ENCODE assay signal across 20 mouse cellular contexts in the genomic region with DNA sequence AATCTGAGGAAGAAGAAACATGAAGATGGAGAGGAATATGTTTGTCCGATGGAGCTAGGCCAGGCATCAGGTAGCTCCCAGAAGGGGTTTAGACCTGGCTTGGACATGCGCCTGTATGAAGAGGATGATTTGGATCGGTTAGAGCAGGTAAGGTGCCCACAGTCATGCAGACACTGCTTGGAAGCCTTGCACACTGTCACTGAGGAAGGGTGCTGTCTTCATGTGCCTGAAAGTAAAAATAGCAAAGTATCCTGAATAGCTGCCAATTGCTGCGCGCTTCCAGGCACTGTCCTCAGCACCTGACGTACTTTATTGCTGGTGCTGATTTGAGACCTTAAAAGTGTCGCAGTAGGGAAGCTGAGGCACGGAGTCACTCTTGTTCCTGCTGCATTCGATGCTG. TPM values are rescaled to one million over a fixed set of nuclear protein-coding genes. Genes with fewer than 3 reads are reported as not detected.
DNase-seq lines count a peak whose midpoint lies in the region; ATAC-seq lines count a peak whose summit lies in the region.
"Had no signal": no experiment of that assay in that cellular context is flagged by ENCODE, and none has a peak within 500 bp of the region (broad histone marks: within the 10 kb centered on the region; RNA-seq: fewer than 3 reads in every experiment).

No protein-coding gene starts in this region.

- H3K4me1 ChIP-seq in kidney, embryonic 14.5 days (ENCODE audit: control insufficient read depth, insufficient read depth, low read length), result no peaks in the 10 kb centered on the region
- H3K4me1 ChIP-seq: embryonic facial prominence, embryonic 15.5 days; heart, embryonic 13.5 days; hindbrain, embryonic 12.5 days; liver, embryonic 13.5 days; megakaryocyte, embryonic 14.5 days; midbrain, embryonic 15.5 days; stomach, embryonic 15.5 days had no signal

- H3K4me2 ChIP-seq in kidney, embryonic 14.5 days (replicated peaks; ENCODE audit: low read depth, low read length), result no peak overlapping the region
- H3K4me2 ChIP-seq: embryonic facial prominence, embryonic 15.5 days; heart, embryonic 13.5 days; hindbrain, embryonic 12.5 days; liver, embryonic 13.5 days; midbrain, embryonic 15.5 days; stomach, embryonic 15.5 days had no signal

- no peak overlapping the region for H3K27ac ChIP-seq in kidney, embryonic 14.5 days (ENCODE audit: low read depth, low read length)
- H3K27ac ChIP-seq: embryonic facial prominence, embryonic 15.5 days; forebrain, embryonic 10.5 days; heart, embryonic 13.5 days; hindbrain, embryonic 12.5 days; layer of hippocampus, adult 2 months; liver, embryonic 13.5 days; midbrain, embryonic 15.5 days; stomach, embryonic 15.5 days had no signal

- no peak overlapping the region for H3K4me3 ChIP-seq in kidney, embryonic 14.5 days (ENCODE audit: low read length)
- H3K4me3 ChIP-seq: embryonic facial prominence, embryonic 15.5 days; forebrain, embryonic 10.5 days; heart, embryonic 13.5 days; hindbrain, embryonic 12.5 days; layer of hippocampus, adult 2 months; liver, embryonic 13.5 days; megakaryocyte, embryonic 14.5 days; midbrain, embryonic 15.5 days; stomach, embryonic 15.5 days had no signal

- H3K36me3 ChIP-seq in kidney, embryonic 14.5 days (ENCODE audit: control insufficient read depth, insufficient read depth, low read length), result peaks cover 62% of the 10 kb centered on the region
- H3K36me3 ChIP-seq: midbrain, embryonic 15.5 days had no signal

- no peak for ATAC-seq in kidney, embryonic 14.5 days (ENCODE audit: low FRiP score, low TSS enrichment)
- ATAC-seq: inflammation-experienced regulatory T-cells, adult 6 months; midbrain, embryonic 15.5 days had no signal

- H3K9ac ChIP-seq in kidney, embryonic 14.5 days (ENCODE audit: low read depth, low read length), result no peak overlapping the region
- H3K9ac ChIP-seq: embryonic facial prominence, embryonic 15.5 days; heart, embryonic 13.5 days; hindbrain, embryonic 12.5 days; liver, embryonic 13.5 days; midbrain, embryonic 15.5 days; stomach, embryonic 15.5 days had no signal

- no peaks in the 10 kb centered on the region for H3K27me3 ChIP-seq in kidney, embryonic 14.5 days (ENCODE audit: control insufficient read depth, insufficient read depth, low read length)
- H3K27me3 ChIP-seq: embryonic facial prominence, embryonic 15.5 days; heart, embryonic 13.5 days; hindbrain, embryonic 12.5 days; liver, embryonic 13.5 days; megakaryocyte, embryonic 14.5 days; midbrain, embryonic 15.5 days; stomach, embryonic 15.5 days had no signal

- WGBS in kidney, embryonic 14.5 days, result 95% methylated on average over 9 of the region's 9 CpGs

- DNase-seq in heart, adult 11 months, result peak; percentile 92
- no peak for DNase-seq in heart, postnatal 25 days (ENCODE audit: low spot score)
- DNase-seq in brain, adult 2 months (ENCODE audit: low read depth, low spot score), result peak; percentile 82
- DNase-seq in cerebellum, adult 18-20 months, result peak; percentile 65 to 72
- DNase-seq in cerebellum, postnatal 36 days, result peak; percentile 37 to 64
- no peak for DNase-seq in layer of hippocampus, postnatal 14 days (ENCODE audit: low spot score in 2 of 2)
- DNase-seq: adrenal gland, postnatal 10 days; liver, embryonic 13.5 days; right cerebral cortex, adult 18-20 months; spleen, adult 18-20 months had no signal

- H3K9me3 ChIP-seq in kidney, embryonic 14.5 days (ENCODE audit: control insufficient read depth, low read length), result no peaks in the 10 kb centered on the region
- H3K9me3 ChIP-seq: embryonic facial prominence, embryonic 15.5 days; forebrain, embryonic 10.5 days; heart, embryonic 13.5 days; hindbrain, embryonic 12.5 days; liver, embryonic 13.5 days; megakaryocyte, embryonic 14.5 days; midbrain, embryonic 15.5 days; stomach, embryonic 15.5 days had no signal

- intact Hi-C loops in heart, postnatal 25 days (cut with DNase I), result no loop called here

RNA-seq across cellular contexts. Expression of a gene that starts 2.8 kb away (rescaled TPM):
- total RNA-seq in heart, postnatal 25 days (2021), result 1 to 10 TPM in 1 of 2 experiments, under 1 TPM in 1; 0.56 to 1.1 TPM
- total RNA-seq in layer of hippocampus, postnatal 14 days (2021), result 1 to 10 TPM; 2.3 to 2.6 TPM
- 1.6 and 1.7 TPM in 2 replicates for polyA plus RNA-seq in kidney, embryonic 14.5 days (2014; fragmentation: Nextera tagmentation; extraction: Ambion mirVana)

RNA-seq across cellular contexts. Expression of a gene that starts 13.0 kb away (rescaled TPM):
- total RNA-seq in heart, postnatal 25 days (2021), result 100 to 1,000 TPM; 182 to 211 TPM
- 10 to 100 TPM; 35.9 to 42.5 TPM for total RNA-seq in layer of hippocampus, postnatal 14 days (2021)
- polyA plus RNA-seq in kidney, embryonic 14.5 days (2014; fragmentation: Nextera tagmentation; extraction: Ambion mirVana), result 135 and 153 TPM in 2 replicates

RNA-seq across cellular contexts. Expression of a gene that starts 57.2 kb away (rescaled TPM):
- not detected for total RNA-seq in heart, postnatal 25 days (2021)
- total RNA-seq in layer of hippocampus, postnatal 14 days (2021), result 1 to 10 TPM in 1 of 2 experiments, under 1 TPM in 1; 0.45 to 1.1 TPM
- 4.7 and 6.1 TPM in 2 replicates for polyA plus RNA-seq in kidney, embryonic 14.5 days (2014; fragmentation: Nextera tagmentation; extraction: Ambion mirVana)
- polyA plus RNA-seq: liver, embryonic 13.5 days had no signal

Comparison
In these comparisons a context has a peak if more than half of its experiments do, and no peak if none do; other contexts are left out.
1. DNase-seq: peak in heart, adult 11 months (single experiment), brain, adult 2 months (single experiment), cerebellum, adult 18-20 months (2 of 2) and cerebellum, postnatal 36 days (2 of 2); none in heart, postnatal 25 days (single experiment) and layer of hippocampus, postnatal 14 days (0 of 2).
2. RNA of a gene that starts 13.0 kb away (total RNA-seq): 182 to 211 TPM in heart, postnatal 25 days; 35.9 to 42.5 TPM in layer of hippocampus, postnatal 14 days; every median in the first group is over 4 times any median in the second.